Mouse (Mus musculus) kidney, adult 8-10 months (tissue): ENCODE results near the gene Zkscan2.

Experiments used
- DNase-seq, 2 experiments: peaks; one replicate each; pipeline ENCODE4 v3.0.0; 2022

Zkscan2 gene

DNA sequence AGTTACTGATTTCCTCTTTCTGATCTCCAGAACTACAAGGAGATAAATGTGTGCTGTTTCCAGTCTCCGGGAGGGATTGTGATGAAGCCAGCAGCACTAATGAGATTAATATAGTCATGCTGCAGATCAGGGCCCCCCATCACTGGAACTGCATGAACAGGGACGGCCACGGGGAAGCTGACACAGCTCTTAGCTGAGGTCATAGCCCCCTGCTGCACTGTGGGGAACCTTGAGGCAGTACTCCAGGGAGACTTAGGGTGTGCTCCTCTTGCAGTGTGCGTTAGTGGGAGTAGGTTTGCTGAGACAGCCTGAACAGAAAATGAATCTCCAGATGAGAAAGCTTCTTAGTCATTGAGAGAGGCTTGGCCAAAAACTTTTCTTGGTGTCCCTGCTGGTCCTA lies 69.0 kb downstream of the Zkscan2 start:
- no peak for DNase-seq

DNA sequence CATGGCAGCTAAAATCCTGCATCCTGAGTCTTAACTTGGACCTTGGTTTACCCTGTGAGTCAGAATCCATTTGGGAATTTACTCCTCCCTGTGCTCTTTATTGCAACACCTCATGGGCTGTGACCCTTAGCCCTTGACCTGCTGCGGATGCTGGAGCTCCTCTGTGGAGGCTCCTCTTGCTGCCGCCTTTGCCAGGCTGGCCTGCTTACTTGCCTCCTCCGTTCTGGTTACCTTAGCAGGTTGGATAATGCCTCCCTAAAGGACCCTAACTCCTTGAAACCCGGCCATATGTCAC lies 69.9 kb downstream of the Zkscan2 start:
- no peak for DNase-seq

DNA sequence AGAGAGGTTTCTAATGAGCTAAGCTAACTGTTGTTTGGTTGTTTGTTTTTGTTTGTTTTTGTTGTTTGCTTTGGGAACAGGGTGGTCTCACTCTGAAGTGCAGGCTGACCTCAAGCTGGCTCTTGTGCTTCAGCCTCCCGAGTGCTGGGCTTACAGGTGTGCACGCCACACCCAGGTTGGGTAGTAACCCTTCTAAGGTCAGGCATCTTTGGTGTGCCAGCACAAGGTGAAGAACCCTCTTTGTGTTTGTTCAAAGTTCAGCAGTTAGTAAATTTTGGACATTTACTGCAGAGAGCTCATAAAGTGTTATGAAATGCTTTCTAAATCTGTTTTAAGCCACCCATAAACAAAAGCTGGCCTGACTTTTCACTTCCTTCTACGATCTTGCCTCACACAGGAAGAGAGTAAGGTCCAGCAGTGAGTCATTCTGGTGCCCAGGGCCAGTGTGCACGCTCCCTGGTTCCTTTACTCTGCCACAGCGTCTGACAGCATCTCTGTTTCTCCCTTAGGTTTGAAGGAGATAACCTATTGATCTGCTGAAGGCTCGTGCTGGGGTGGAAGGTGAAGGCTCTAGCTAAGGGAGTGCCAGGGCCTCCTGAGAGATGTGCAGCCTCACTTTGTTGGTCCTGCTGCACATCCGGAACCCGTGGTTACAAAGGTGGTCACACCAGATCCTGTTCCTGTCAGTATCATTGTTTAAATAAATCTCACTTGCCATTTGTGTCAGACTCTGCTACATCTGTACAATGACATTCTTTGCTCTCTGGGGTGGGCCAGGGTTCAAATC lies 70.4 kb downstream of the Zkscan2 start:
- DNase-seq, result no peak
